Mouse (Mus musculus) gastrocnemius, adult 18-20 months (tissue): ENCODE results near the gene Zfp84. TPM values are rescaled to one million over a fixed set of nuclear protein-coding genes. Genes with fewer than 3 reads are reported as not detected.
A peak's percentile ranks its signal among the peaks of the same experiment; 100 is the strongest.
"Not testable (repeated sequence)": the region's sequence is repeated elsewhere in the genome, so short reads cannot be mapped to it uniquely, and the experiment has no call there.

Experiments
- DNase-seq: peaks from one replicate; pipeline ENCODE4 v3.0.0; 2021; ENCODE audit warnings: low spot score
- long read RNA-seq, 2 experiments: library from polyadenylated mRNA; stranded (forward); transcript quantifications; one replicate each; pipeline ENCODE4 v2.0.0; 2021
- total RNA-seq, 2 experiments: library from RNA; stranded (reverse); gene quantifications; 2 replicates each; pipeline ENCODE4 v1.2.3; 2021

Gene Zfp84
- total RNA-seq: 1 to 10 TPM; 5.9 to 7.0 TPM
- long read RNA-seq, experiment 1, full-length matches to known transcripts: 5 of 9 reads
- long read RNA-seq, experiment 1, partial matches to known transcripts: 3 of 9 reads
- long read RNA-seq, experiment 1, other reads (novel, unspliced or antisense): 1 of 9 reads
- long read RNA-seq, experiment 2, full-length matches to known transcripts: 7 of 7 reads
- long read RNA-seq, experiment 2, partial matches to known transcripts: 0 of 7 reads
- long read RNA-seq, experiment 2, other reads (novel, unspliced or antisense): 0 of 7 reads

DNA sequence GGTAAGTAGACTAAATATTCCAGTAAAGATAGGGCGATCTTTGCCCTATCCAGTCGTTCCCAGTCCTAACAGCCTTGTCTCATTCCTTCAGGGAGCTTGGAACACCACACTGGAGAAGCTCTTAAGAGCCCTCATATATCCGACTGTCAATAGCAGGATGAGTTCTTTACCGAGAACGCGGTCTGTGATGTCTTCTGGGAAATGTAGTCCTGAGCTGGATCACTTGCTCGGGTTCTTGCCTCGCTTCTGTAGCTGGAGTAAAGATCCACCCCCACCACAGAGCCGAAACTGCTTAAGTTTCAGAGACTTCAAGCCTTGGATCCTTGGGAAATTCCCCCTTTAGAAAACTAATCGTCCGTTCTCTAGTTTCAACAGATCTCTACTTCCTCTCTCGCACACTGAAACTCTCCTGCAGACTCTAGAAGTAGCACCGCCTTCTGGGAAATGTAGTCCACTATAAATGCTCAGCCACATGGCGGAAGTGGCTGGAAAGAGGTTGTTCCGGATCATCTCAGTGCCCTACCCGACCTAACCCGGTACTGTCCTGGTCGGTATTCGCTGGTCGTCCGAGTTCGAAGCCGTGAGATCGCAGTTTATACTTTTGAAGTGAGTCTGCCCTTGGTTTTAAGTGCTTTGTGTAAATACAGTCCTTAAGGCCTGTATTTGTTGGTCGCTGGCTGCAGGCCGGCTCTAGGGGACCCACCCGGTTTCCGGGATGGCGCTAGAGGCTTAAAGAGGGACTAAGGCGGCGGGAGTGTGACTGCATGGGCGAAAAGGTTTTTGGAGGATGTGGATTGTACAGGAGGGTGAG is at the start of gene Zfp84:
Gene Zfp84 (plus strand): TSS at position 463 of the 811 bp plus-strand sequence.
- peak; percentile 94 for DNase-seq

DNA sequence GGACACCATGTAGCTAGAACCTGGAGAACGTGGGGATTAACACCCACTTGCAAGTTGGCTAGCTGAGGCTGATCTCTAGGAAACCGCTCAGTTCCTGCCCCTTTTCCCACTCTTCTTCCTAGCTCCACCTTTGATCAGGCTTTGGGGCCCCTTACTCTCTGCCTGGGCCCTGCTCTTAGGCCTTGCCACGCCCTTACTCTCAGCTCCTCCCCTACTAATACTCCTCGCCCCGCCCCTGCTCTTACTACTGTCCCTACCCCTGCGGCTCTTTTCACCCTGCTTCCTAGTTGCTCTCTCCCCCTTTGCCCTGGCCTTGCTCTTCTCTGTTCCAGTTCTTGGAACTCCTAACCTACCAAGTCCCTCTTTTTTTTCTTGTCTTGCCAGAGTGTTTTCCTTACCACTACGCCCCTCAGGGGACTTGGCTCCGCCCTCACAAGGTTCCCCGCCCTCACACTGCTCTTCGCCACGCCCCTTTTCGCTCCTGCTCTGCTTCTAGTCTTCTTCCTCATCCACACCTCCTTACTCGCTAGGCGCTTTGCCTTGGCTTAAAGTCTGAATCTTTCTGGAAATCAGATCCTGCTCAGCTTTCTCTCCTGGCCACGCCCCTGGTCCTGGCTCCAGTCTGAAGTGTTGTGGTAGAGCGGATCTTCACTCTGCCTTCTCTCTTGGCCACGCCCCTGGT is 42.8 kb upstream of the Zfp84 start:
- not testable (repeated sequence) for DNase-seq

DNA sequence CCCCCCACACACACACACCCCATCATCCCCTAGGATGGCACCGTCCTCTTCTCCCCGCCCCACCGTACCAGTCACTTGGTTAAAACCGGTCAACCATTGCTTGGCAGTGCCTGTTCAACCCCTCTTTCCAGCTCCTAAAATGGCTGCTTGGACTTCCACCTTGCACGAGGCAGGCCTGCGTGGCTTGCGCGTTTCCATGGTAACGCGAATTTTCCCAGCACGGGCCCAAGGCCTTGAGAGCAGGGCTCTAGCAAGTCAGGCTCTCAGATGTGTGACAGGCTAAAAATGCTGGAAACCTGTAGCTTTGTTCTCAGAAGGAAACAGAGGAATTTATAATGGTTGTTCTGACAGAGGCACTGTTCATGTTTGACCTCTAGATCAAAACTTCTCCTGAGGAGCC is 41.5 kb upstream of the Zfp84 start, which contains the start of gene Catsperg2:
Gene Catsperg2 (minus strand): TSS at position 173 of the 400 bp plus-strand sequence.
- DNase-seq: not testable (repeated sequence)

DNA sequence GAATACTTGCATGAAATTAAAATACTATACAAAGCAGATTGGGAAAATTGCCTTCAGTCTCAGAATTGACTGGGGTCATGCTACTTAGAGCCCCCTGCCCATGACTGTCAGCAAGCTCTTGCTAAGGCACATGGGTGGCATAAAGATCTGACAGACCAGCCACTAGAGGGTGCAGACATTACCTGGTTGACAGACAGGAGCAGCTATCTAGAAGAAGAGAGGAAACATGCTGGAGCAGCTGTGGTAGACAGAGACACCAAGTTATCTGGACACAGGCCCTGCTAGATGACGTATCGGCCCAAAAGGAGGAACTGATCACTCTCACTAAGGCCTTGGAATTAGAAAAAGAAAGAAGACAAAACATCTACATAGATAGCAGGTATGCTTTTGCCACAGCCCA is 40.3 kb upstream of the Zfp84 start:
- DNase-seq: no peak

DNA sequence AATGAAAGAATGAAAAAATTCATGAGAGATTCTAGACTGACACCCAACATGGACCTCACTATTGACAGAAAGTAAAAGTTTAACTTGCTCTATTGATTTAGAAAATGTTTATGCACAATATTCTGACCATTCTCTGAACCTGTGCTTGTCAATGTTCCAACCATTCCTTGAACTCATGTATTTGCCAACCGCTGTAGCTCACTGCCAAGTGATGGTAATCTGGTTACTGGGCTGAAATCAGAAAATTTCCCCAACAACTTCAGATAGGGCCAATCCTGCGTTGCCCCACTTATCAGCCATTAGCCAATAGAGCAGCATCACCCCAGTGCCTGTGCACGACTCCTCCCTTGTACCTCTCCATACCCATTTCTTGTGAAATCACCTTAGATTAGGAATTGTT is 26.1 kb upstream of the Zfp84 start:
- no peak for DNase-seq

DNA sequence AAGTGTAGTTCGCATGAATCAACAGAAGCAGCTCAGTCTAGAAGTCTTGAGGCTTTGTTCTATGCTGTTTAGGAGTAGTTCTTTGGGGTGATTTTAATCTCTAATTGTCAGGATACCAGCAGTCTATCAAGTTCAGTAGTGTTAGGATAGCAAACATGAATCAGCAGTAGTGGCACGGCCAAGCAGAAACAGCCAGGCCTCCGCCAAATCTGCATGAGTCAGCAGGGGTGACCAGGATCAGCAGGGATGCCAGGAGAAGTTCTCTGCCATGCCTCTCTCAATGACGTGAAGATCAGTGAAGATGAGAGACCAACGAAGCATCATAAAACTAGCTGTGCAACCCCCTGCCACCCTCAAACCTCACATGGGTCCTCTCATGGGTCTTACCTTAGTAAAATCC is 7.9 kb upstream of the Zfp84 start:
- no peak for DNase-seq

DNA sequence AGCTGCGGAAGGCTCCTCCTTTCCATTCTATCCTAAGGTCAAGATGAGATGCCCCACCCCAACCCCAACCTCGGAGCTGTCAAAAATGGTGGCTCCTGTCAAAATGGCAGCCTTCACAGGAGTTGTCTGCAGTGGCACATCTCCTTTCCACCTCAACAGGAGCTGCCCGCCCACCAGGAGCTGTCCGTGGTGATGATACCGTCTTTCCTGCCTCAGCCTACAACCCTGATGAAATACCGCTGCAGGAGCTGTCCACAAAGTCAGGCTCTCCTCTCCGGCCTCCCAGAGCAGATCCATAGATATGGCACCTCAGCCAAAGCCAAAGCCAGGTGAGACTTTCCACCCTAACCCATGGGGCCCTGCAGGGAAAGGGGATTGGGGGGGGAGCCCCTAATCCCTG is 3.6 kb upstream of the Zfp84 start:
- DNase-seq: no peak

DNA sequence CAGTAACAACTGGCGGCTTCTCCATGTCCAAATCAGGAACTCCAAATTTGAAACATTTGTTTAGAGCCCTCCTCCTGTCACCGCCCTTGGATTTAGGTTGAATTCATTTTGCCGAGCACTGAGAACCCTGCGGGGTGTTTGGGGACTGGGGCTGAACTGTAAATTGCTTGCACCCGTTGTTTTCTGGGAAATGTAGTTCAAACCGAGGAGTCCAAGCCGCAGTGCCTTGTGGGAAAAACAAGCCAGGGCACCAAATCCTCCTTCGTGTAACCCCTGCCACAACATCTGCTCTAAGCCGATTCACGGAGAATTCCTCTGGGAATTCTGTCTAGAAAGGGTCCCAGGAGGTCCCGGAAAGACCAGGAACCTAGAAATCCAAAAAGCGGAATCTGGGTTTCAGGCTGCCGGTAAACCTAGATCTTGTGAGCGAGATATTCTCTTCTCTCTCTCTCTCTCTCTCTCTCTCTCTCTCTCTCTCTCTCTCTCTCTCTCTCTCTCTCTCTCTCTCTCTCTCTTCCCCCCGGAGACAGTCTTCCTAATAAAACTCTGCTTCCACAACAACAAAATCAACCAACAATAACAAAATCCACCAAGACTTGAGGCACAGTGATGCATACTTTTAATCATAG is 1.2 kb upstream of the Zfp84 start:
- DNase-seq: peak; percentile 88

DNA sequence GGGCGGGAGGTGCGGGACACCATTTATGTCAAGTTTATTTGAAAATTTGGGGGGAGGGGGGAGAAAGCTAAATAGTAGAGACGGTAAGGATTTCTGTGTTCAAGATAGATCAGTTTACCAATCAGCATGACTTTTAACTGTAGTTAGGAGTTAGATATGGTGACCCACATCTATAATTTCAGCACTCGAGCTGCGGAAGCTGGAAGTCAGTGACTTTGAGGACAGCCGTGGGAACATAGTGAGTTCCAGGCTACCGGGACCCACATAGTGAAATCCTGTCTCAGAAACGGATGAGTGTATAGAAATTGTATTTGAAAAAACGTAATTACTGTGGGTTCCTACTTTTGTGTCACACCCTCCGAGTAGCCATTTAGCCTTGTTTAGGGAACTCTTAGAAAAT is 628 bp downstream of the Zfp84 start:
- no peak for DNase-seq

DNA sequence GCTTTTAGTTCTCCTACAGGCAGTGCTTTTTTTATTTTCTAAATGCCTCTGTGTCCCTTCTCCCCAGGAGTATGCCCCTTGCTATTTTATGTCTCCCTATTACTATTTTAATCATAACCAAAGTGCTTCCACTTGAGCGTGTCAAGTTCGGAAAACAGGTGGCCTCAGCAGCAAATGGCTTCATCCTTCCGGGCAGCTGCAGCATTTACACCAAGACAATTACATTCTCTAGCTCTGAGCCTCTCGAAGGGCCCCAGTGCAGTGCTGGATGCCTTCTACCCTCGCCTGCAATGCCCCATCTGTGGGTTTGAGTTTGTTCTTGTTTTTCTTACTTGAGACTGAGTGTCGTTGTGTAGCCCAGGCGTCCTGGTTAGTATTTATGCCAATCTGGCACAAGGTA is 5.2 kb downstream of the Zfp84 start:
- DNase-seq: no peak

DNA sequence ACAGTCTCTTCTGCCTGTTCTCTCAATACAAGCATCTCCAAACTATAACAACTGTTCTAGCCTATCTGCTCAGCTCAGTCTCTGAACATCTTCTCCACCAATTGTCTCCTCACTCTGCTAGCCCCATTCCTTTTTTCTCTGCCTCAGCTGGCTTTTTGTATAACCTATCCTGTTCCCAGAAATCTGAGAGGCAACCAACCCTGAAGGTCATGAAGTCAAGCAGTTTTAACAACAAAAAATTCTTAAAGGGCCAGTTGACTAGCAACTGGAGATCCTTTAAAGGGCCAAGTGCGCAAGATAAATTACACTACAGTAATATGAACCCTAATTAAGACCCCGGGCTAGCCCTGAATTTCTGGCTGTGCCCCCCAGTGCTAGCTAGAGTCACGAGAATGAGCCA is 6.0 kb downstream of the Zfp84 start:
- DNase-seq: no peak

DNA sequence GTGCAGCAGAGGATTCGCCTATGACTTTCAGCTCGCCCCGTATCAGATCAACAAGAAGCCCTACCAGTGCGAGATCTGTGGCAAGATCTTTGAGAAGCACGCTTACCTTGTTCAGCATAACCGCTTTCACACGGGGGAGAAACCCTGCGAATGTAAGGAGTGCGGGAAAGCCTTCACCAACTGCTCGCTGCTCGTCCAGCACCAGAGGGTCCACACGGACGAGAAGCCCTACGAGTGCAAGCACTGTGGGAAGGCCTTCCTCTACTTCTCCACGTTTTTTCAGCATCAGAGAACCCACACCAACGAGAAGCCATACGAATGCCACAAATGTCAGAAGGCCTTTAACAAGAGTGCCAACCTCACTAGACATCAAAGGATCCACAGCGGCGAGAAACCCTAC is 8.2 kb downstream of the Zfp84 start:
- DNase-seq: no peak

DNA sequence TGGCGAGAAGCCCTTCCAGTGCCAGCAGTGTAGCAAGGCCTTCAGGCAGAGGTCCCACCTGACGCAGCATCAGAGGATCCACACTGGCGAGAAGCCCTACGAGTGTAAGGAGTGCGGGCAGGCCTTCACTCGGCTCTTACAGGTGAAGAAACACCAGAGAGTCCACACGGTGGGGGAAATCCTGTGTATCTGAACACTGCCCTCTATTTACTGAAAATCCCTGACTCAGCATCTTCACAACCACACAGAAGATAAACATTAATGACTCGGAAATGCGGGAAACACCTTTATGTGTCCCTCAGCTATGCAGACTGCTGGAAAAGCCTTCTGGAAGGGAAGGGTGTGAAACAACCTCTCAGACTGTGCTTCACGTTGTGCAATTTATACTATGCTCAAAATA is 9.0 kb downstream of the Zfp84 start:
- DNase-seq: no peak

DNA sequence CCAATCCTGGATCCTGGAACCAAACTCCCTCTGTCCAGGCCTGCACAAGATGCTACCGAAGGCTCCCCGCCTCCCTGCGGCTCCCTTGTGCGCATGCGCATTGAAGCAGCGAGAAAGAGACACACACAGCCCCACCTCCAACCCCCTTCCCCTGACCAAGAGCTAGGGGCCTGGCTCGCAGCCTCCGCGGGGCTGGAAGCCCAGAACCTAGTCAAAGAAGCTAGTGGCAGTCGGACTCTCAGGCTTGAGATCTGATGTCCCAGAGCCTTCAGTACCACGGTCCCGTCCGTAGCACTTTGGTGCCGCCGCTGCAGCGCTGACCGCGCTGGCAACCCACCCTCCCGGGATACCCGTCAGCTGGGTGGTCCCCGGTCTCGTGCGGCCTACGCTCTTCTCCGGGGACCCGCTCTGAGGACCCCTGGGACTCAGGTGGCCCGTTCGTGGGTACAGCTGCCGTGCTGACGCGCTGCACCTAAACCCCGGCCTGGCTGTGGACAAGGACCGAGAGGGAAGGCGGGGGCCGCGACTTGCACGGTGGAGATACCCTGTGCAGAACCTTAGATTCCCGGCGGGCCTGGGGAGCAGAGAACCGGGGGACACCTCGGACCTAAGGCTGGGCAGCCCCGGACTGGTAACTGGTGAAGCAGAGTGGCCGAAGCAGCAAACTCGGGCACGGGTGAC is 15.7 kb downstream of the Zfp84 start, which contains the start of gene Zfp30:
Gene Zfp30 (plus strand): TSS at position 128 of the 681 bp plus-strand sequence.
- DNase-seq: peak; percentile 79

DNA sequence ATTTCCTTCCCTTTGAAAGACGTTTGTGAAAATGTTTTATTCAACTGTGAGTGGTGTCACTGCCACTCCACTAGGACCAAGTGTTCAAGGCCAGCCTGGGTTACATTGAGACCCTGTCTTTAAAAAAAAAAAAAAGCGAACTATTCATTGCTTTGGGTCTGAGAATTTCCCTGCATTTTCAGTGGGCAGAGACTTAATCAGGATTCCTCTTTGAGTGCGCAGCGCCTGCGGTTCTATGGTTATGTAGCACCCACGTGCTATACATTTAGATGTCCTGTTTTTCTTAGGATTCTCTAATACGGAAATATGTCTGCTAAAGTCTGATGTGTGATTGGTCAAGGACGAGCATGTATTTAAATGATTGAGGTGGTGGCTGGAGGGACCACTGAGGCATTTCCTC is 16.7 kb downstream of the Zfp84 start:
- no peak for DNase-seq

DNA sequence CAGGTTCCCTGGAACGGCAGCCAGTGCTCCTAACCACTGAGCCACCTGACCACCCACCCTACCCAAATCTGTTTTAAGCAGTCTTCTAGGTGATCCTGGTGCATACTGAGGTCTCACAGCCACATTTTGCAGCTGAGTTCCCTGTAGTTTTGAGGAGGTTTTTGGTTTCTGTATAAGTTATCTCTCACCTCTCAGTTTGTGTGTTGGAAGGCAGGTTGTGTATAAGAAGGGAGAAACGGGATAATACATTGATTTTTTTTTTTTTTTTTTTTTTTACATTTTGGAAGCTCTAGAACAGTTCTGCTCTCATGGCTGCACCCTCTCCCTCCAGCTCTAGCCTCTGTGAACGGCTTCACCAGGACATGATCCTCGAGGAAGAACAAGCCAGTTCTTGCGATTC is 17.5 kb downstream of the Zfp84 start:
- DNase-seq: no peak

DNA sequence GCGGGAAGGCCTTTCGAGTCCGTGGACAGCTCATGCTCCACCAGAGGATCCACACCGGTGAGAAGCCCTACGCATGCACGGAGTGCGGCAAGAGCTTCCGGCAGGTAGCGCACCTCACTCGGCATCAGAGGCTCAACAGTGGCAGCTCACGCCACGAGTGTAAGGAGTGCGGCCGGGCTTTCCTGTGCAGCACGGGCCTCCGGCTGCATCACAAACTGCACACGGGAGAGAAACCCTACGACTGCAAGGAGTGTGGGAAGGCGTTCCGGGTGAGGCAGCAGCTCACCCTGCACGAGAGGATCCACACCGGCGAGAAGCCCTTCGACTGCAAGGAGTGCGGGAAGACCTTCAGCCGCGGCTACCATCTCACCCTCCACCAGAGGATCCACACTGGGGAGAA is 24.6 kb downstream of the Zfp84 start:
- DNase-seq: no peak

DNA sequence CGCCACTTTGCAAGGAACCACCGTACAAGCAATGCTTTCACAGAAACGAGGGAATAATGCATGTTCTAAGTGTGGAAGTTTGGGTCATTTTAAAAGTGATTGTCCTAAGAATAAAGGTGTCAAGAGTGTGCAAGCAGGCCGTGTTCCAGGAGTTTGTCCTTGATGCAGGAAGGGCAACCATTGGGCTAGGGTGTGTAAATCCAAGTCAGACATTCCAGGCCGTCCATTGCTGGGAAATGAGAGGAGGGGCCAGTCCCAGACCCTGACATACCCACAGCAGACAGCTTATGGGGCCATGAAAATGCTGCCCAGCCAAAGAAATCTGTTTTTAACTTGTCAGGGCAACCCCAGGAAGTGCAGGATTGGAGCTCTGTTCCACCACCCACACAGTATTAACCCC is 38.7 kb downstream of the Zfp84 start:
- no peak for DNase-seq

DNA sequence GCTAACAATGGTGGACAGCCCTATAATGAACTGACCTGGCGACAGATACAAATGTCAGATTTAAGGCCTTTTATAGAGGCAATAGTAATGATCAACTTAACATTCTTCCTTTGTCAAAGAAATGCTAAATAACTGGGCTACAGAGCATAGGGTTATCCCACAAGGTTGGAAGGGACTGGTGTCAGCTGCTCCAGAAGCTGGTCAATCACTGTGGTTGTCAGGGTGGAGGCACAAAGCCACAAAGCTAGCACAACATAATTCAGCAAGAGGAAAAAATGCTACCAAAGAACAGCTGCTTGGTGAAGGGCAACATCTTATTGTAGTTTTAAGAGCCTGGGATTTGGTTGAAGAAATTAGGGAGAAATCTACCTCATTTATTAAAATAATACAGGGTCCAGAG is 43.9 kb downstream of the Zfp84 start:
- DNase-seq: no peak

DNA sequence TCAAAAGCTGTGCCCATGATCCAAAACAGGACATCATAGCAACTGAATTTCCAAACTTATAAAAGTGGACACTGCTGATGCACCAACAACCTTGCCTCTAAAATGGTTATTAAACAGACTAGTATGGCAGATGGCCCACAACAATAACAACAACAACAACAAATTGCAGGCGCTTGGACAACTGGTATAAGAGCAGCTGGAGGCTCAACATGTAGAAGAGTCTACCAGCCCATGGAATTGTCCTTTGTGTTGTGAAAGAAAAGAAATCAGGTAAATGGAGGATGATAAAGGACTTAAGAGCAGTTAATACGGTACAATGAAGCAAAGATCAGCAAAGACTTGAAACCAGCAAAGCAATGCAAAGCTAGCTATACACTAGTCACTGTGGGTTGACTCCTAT is 46.0 kb downstream of the Zfp84 start:
- no peak for DNase-seq

DNA sequence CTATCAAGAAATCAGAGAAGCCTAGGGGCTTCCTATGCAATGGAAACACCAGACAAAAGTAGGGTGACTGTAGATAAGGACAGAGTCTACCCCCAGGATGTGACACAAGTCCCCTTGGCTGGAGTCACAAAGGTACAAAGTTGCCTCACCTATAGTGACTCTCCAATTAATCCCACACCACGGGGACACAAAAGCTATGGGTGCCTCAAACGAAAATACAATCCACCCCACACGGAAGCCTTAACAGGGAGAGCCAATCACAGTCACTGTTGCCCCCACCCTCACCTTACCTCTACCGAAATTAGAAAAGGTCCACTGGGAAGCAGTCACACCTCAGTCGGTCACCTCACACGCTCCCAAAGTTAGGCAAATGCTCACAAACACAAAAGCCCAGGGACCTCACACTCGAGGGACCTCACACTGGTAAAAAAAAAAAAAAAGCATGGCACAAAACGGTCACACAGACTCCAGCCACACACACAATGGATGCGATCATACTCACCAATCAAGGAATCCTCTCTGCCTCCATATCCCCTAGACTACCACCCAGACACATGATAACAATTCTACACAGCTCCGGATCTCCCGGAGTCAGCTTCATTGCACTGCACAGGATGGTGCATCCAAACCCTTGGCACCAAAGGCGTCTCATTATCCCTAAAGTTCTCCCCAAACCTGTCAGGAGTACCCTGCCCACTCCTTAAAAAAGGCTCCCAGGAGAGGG is 46.9 kb downstream of the Zfp84 start:
- no peak for DNase-seq
